Mouse (Mus musculus) thymus, adult 2 months (tissue): ENCODE results near the gene Smc3. TPM values are rescaled to one million over a fixed set of nuclear protein-coding genes. Genes with fewer than 3 reads are reported as not detected.

Experiments used
- DNase-seq: peaks from one replicate; pipeline ENCODE4 v3.0.0; 2021
- H3K27ac ChIP-seq: fragments of 200-500 bp; 2 replicates; pipeline ENCODE4 v1.5.1; 2012; ENCODE audit warnings: low read length, control low read depth; ENCODE audit not compliant: control insufficient read depth, insufficient read depth
- H3K27me3 ChIP-seq: fragments of 200-500 bp; 2 replicates; pipeline ENCODE4 v1.6.1; 2012; ENCODE audit warnings: mild to moderate bottlenecking, low read length, moderate library complexity, mixed read lengths; ENCODE audit not compliant: control insufficient read depth, insufficient read depth
- H3K36me3 ChIP-seq: fragments of 200-500 bp; 2 replicates; pipeline ENCODE4 v1.6.1; 2012; ENCODE audit warnings: mild to moderate bottlenecking, low read length, moderate library complexity; ENCODE audit not compliant: control insufficient read depth, insufficient read depth
- H3K4me1 ChIP-seq: fragments of 200-500 bp; replicated peaks from 2 replicates; pipeline ENCODE4 v1.6.1; 2012; ENCODE audit warnings: low read length; ENCODE audit not compliant: control insufficient read depth, insufficient read depth
- H3K4me3 ChIP-seq: fragments of 200-500 bp; 2 replicates; pipeline ENCODE4 v1.5.1; 2012; ENCODE audit warnings: mild to moderate bottlenecking, low read length, control low read depth, moderate library complexity; ENCODE audit not compliant: control insufficient read depth, insufficient read depth
- CTCF ChIP-seq: fragments of 200-500 bp; IDR thresholded peaks from 2 replicates; pipeline ENCODE4 v1.5.1; 2012; ENCODE audit warnings: mild to moderate bottlenecking, control low read depth, low read length, moderate library complexity, borderline replicate concordance; ENCODE audit not compliant: control insufficient read depth, poor library complexity, insufficient read depth; ENCODE audit errors: extremely low read depth
- POLR2A ChIP-seq: fragments of 200-500 bp; IDR thresholded peaks from 2 replicates; pipeline ENCODE4 v1.6.1; 2012; ENCODE audit warnings: mild to moderate bottlenecking, low read length, control low read depth, moderate library complexity; ENCODE audit not compliant: control insufficient read depth, poor library complexity, insufficient read depth; ENCODE audit errors: extremely low read depth
- WGBS: fragments of 180-500 bp; shearing (Covaris S2); methylation state at CpG from one replicate; pipeline ENCODE4 v1.1.7; 2018; 5-methylcytosine and 5-hydroxymethylcytosine counted together
- polyA plus RNA-seq: library from polyadenylated mRNA; depleted of rRNA; stranded (reverse); fragments of >200 nt; gene quantifications from 2 replicates; pipeline ENCODE4 v1.2.3, GENCODE M21; 2012

Gene Smc3
- polyA plus RNA-seq, 1 experiment, result 8.7 TPM

GRCm38 (mm10) chr19:53556841-53557240, 43.4 kb upstream of the Smc3 start:
- H3K27me3 ChIP-seq, result no peaks in the 10 kb centered on the region
- H3K4me1 ChIP-seq, result peaks cover 21% of the 10 kb centered on the region
- no peak overlapping the region for H3K4me3 ChIP-seq
- TF ChIP-seq POLR2A (no peak), CTCF (no peak)
- H3K27ac ChIP-seq, result no peak overlapping the region
- WGBS, result 61% methylated on average over 6 of the region's 6 CpGs
- no peaks in the 10 kb centered on the region for H3K36me3 ChIP-seq
- DNase-seq, result no peak

GRCm38 (mm10) chr19:53557267-53557936, 42.8 kb upstream of the Smc3 start:
- 34% methylated on average over 20 of the region's 20 CpGs for WGBS
- Histone ChIP-seq H3K27me3 (no peaks in the 10 kb centered on the region), H3K4me1 (peaks cover 21% of the 10 kb centered on the region), H3K27ac (no peak overlapping the region), H3K4me3 (no peak overlapping the region), H3K36me3 (no peaks in the 10 kb centered on the region)
- DNase-seq, result peak; percentile 69
- TF ChIP-seq CTCF (no peak), POLR2A (no peak)

GRCm38 (mm10) chr19:53560436-53560835, 39.8 kb upstream of the Smc3 start:
- Histone ChIP-seq H3K4me3 (no peak overlapping the region), H3K27ac (no peak overlapping the region), H3K4me1 (peaks cover 15% of the 10 kb centered on the region), H3K27me3 (no peaks in the 10 kb centered on the region), H3K36me3 (no peaks in the 10 kb centered on the region)
- no peak for TF ChIP-seq CTCF
- TF ChIP-seq POLR2A, result no peak
- no peak for DNase-seq
- WGBS, result 95% methylated on average over 3 of the region's 3 CpGs

GRCm38 (mm10) chr19:53564174-53564573, 36.0 kb upstream of the Smc3 start:
- Histone ChIP-seq H3K27me3 (no peaks in the 10 kb centered on the region), H3K4me1 (peaks cover 8% of the 10 kb centered on the region; the same call in 1 of the 2 replicates), H3K4me3 (no peak overlapping the region), H3K36me3 (no peaks in the 10 kb centered on the region), H3K27ac (no peak overlapping the region)
- TF ChIP-seq POLR2A, result no peak
- TF ChIP-seq CTCF, result no peak
- 82% methylated on average over 4 of the region's 4 CpGs for WGBS
- DNase-seq, result no peak

GRCm38 (mm10) chr19:53565565-53566277, 34.5 kb upstream of the Smc3 start:
- H3K27ac ChIP-seq, result no peak overlapping the region
- H3K27me3 ChIP-seq, result no peaks in the 10 kb centered on the region
- no peak overlapping the region for H3K4me3 ChIP-seq
- WGBS, result 85% methylated on average over 14 of the region's 14 CpGs
- no peak for TF ChIP-seq POLR2A
- no peak for TF ChIP-seq CTCF
- peaks cover 8% of the 10 kb centered on the region; the same call in 1 of the 2 replicates for H3K4me1 ChIP-seq
- DNase-seq, result no peak
- H3K36me3 ChIP-seq, result no peaks in the 10 kb centered on the region

GRCm38 (mm10) chr19:53567864-53568263, 32.3 kb upstream of the Smc3 start:
- Histone ChIP-seq H3K27me3 (no peaks in the 10 kb centered on the region), H3K36me3 (no peaks in the 10 kb centered on the region), H3K4me1 (peaks cover 14% of the 10 kb centered on the region), H3K4me3 (no peak overlapping the region), H3K27ac (no peak overlapping the region)
- no peak for DNase-seq
- TF ChIP-seq POLR2A (no peak), CTCF (no peak)
- WGBS, result 37% methylated on average over 11 of the region's 11 CpGs

- Histone ChIP-seq H3K27me3 (no peaks in the 10 kb centered on the region), H3K4me3 (no peak overlapping the region), H3K4me1 (peaks cover 14% of the 10 kb centered on the region), H3K36me3 (no peaks in the 10 kb centered on the region), H3K27ac (no peak overlapping the region)
- WGBS, result 72% methylated on average over 3 of the region's 3 CpGs
- no peak for DNase-seq
- TF ChIP-seq POLR2A (no peak), CTCF (no peak)
Measured at GRCm38 (mm10) chr19:53568553-53568952, 31.6 kb upstream of the Smc3 start.
